Mouse (Mus musculus) cerebral cortex, adult 2 months (tissue): Measurements from ENCODE around the gene Mlana.

ENCODE experiments used
- WGBS: fragments of 180-500 bp; shearing (Covaris S2); methylation state at CpG from one replicate; pipeline ENCODE4 v1.1.7; 2018; 5-methylcytosine and 5-hydroxymethylcytosine counted together

Mlana gene

GRCm38 (mm10) chr19:29675562-29676078 lies 22.0 kb upstream of the Mlana start:
- WGBS, result 82% methylated on average over 9 of the region's 9 CpGs

GRCm38 (mm10) chr19:29676479-29677193 lies 21.0 kb upstream of the Mlana start:
- WGBS, result 80% methylated on average over 10 of the region's 10 CpGs

- WGBS, result 82% methylated on average over 6 of the region's 6 CpGs
Observed at GRCm38 (mm10) chr19:29678181-29678778, 19.3 kb upstream of the Mlana start.

- WGBS, result 76% methylated on average over 13 of the region's 13 CpGs
Observed at GRCm38 (mm10) chr19:29680182-29681152, 17.2 kb upstream of the Mlana start.

- 48% methylated on average over 16 of the region's 16 CpGs for WGBS
Observed at GRCm38 (mm10) chr19:29683844-29684540, 13.6 kb upstream of the Mlana start.

GRCm38 (mm10) chr19:29695071-29695470 lies 2.6 kb upstream of the Mlana start:
- 91% methylated on average over 10 of the region's 10 CpGs for WGBS

GRCm38 (mm10) chr19:29696309-29696708 lies 1.3 kb upstream of the Mlana start:
- WGBS, result 63% methylated on average over 4 of the region's 4 CpGs

GRCm38 (mm10) chr19:29701707-29702106 lies 4.1 kb downstream of the Mlana start:
- 46% methylated on average over 4 of the region's 4 CpGs for WGBS

- WGBS, result 96% methylated on average over 13 of the region's 13 CpGs
Observed at GRCm38 (mm10) chr19:29704436-29704835, 6.8 kb downstream of the Mlana start.

- 86% methylated on average over 9 of the region's 9 CpGs for WGBS
Observed at GRCm38 (mm10) chr19:29707314-29707898, 9.8 kb downstream of the Mlana start.

GRCm38 (mm10) chr19:29708003-29708402 lies 10.4 kb downstream of the Mlana start:
- 49% methylated on average over 14 of the region's 14 CpGs for WGBS

GRCm38 (mm10) chr19:29708461-29708860 lies 10.8 kb downstream of the Mlana start:
- WGBS, result 52% methylated on average over 5 of the region's 5 CpGs

- 60% methylated on average over 3 of the region's 3 CpGs for WGBS
Observed at GRCm38 (mm10) chr19:29709461-29709860, 11.8 kb downstream of the Mlana start.

GRCm38 (mm10) chr19:29713451-29713850 lies 15.8 kb downstream of the Mlana start:
- WGBS, result 84% methylated on average over 4 of the region's 4 CpGs

- 86% methylated on average over 3 of the region's 3 CpGs for WGBS
Observed at GRCm38 (mm10) chr19:29717854-29718253, 20.2 kb downstream of the Mlana start.

GRCm38 (mm10) chr19:29718476-29718875 lies 20.9 kb downstream of the Mlana start:
- WGBS, result 86% methylated on average over 3 of the region's 3 CpGs

GRCm38 (mm10) chr19:29735421-29735820 lies 37.8 kb downstream of the Mlana start:
- 91% methylated on average over 3 of the region's 3 CpGs for WGBS

- 96% methylated on average over 2 of the region's 2 CpGs for WGBS
Observed at GRCm38 (mm10) chr19:29739608-29740007, 42.0 kb downstream of the Mlana start.

GRCm38 (mm10) chr19:29740661-29741060 lies 43.0 kb downstream of the Mlana start:
- 92% methylated on average over 1 of the region's 1 CpGs for WGBS

- WGBS, result 57% methylated on average over 5 of the region's 5 CpGs
Observed at GRCm38 (mm10) chr19:29743531-29743930, 45.9 kb downstream of the Mlana start.

- WGBS, result 98% methylated on average over 3 of the region's 3 CpGs
Observed at GRCm38 (mm10) chr19:29750994-29751393, 53.4 kb downstream of the Mlana start.
